Mouse (Mus musculus) neural tube, embryonic 12.5 days (tissue): ENCODE data around the gene Arl4a. TPM values are rescaled to one million over a fixed set of nuclear protein-coding genes. Genes with fewer than 3 reads are reported as not detected.

Experiments
- ATAC-seq: fragments of 200-750 bp; cut with Nextera tagmentation; 2 replicates; pipeline ENCODE4 v1.8.0; 2017; ENCODE audit warnings: low read depth, mild to moderate bottlenecking, moderate TSS enrichment, moderate library complexity; ENCODE audit not compliant: low FRiP score
- H3K27ac ChIP-seq: fragments of 300-500 bp; sonication (generic); 2 replicates; pipeline ENCODE4 v1.5.1; 2016
- H3K27me3 ChIP-seq: fragments of 300-500 bp; sonication (generic); replicated peaks from 2 replicates; pipeline ENCODE4 v1.6.1; 2016; ENCODE audit warnings: mild to moderate bottlenecking
- H3K36me3 ChIP-seq: fragments of 300-500 bp; sonication (generic); 2 replicates; pipeline ENCODE4 v1.6.1; 2016; ENCODE audit warnings: mild to moderate bottlenecking
- H3K4me1 ChIP-seq: fragments of 300-500 bp; sonication (generic); 2 replicates; pipeline ENCODE4 v1.6.1; 2016
- H3K4me2 ChIP-seq: fragments of 300-500 bp; sonication (generic); replicated peaks from 2 replicates; pipeline ENCODE4 v1.6.1; 2016; ENCODE audit warnings: mild to moderate bottlenecking
- H3K4me3 ChIP-seq: fragments of 300-500 bp; sonication (generic); 2 replicates; pipeline ENCODE4 v1.5.1; 2016
- H3K9ac ChIP-seq: fragments of 300-500 bp; sonication (generic); 2 replicates; pipeline ENCODE4 v1.6.1; 2016; ENCODE audit warnings: mild to moderate bottlenecking
- H3K9me3 ChIP-seq: fragments of 300-500 bp; sonication (generic); 2 replicates; pipeline ENCODE4 v1.6.1; 2016; ENCODE audit warnings: mild to moderate bottlenecking
- WGBS: fragments of 180-500 bp; shearing (Covaris S2); methylation state at CpG from one replicate; pipeline ENCODE4 v1.1.7; 2016; 5-methylcytosine and 5-hydroxymethylcytosine counted together
- polyA plus RNA-seq: library from polyadenylated mRNA; unstranded; fragments of >200 nt; fragmentation: Nextera tagmentation; extraction: Ambion mirVana; gene quantifications from 2 replicates; pipeline ENCODE4 v1.2.1, GENCODE M21; 2016

Arl4a gene
- polyA plus RNA-seq, 1 experiment from 2014 or later: 126 TPM

- ATAC-seq: no peak
- H3K36me3 ChIP-seq: no peaks in the 10 kb centered on the region
- no peak overlapping the region for H3K4me3 ChIP-seq
- H3K9me3 ChIP-seq: no peaks in the 10 kb centered on the region
- 82% methylated on average over 8 of the region's 8 CpGs for WGBS
- no peaks in the 10 kb centered on the region for H3K27me3 ChIP-seq
- H3K4me1 ChIP-seq: peaks cover 12% of the 10 kb centered on the region; the same call in 1 of the 2 replicates
- no peak overlapping the region for H3K9ac ChIP-seq
- no peak overlapping the region for H3K27ac ChIP-seq
- no peak overlapping the region for H3K4me2 ChIP-seq
These were observed 59.7 kb downstream of the Arl4a start for GRCm38 (mm10) chr12:39977996-39978590.

GRCm38 (mm10) chr12:39976426-39976825 is 61.4 kb downstream of the Arl4a start:
- WGBS: 91% methylated on average over 2 of the region's 2 CpGs
- Histone ChIP-seq H3K9me3 (no peaks in the 10 kb centered on the region), H3K27me3 (no peaks in the 10 kb centered on the region), H3K9ac (no peak overlapping the region), H3K4me2 (0 out of 2 replicates have a peak overlapping the region, but pooled peaks have one; percentile 25), H3K36me3 (no peaks in the 10 kb centered on the region), H3K4me1 (peaks cover 12% of the 10 kb centered on the region; the same call in 1 of the 2 replicates), H3K27ac (no peak overlapping the region), H3K4me3 (no peak overlapping the region)
- peak; percentile 34; the same call in 1 of the 2 replicates for ATAC-seq

GRCm38 (mm10) chr12:39975829-39976340 is 61.9 kb downstream of the Arl4a start:
- Histone ChIP-seq H3K4me2 (peak overlapping the region; percentile 25), H3K27me3 (no peaks in the 10 kb centered on the region), H3K9ac (0 out of 2 replicates have a peak overlapping the region, but pooled peaks have one; percentile 9), H3K36me3 (no peaks in the 10 kb centered on the region), H3K27ac (no peak overlapping the region), H3K4me3 (no peak overlapping the region), H3K9me3 (no peaks in the 10 kb centered on the region), H3K4me1 (peaks cover 12% of the 10 kb centered on the region; the same call in 1 of the 2 replicates)
- peak; percentile 73 for ATAC-seq
- WGBS: 19% methylated on average over 9 of the region's 9 CpGs

- Histone ChIP-seq H3K4me3 (no peak overlapping the region), H3K4me2 (peak overlapping the region; percentile 31; the same call in 1 of the 2 replicates), H3K36me3 (no peaks in the 10 kb centered on the region), H3K9me3 (no peaks in the 10 kb centered on the region), H3K4me1 (peaks cover 12% of the 10 kb centered on the region; the same call in 1 of the 2 replicates), H3K27ac (peak overlapping the region; percentile 53; the same call in 1 of the 2 replicates), H3K27me3 (no peaks in the 10 kb centered on the region), H3K9ac (no peak overlapping the region)
- 7% methylated on average over 4 of the region's 4 CpGs for WGBS
- ATAC-seq: peak; percentile 77
These were observed 62.7 kb downstream of the Arl4a start for GRCm38 (mm10) chr12:39974977-39975583.

- no peaks in the 10 kb centered on the region for H3K36me3 ChIP-seq
- H3K4me3 ChIP-seq: no peak overlapping the region
- peaks cover 12% of the 10 kb centered on the region; the same call in 1 of the 2 replicates for H3K4me1 ChIP-seq
- no peaks in the 10 kb centered on the region for H3K9me3 ChIP-seq
- no peak overlapping the region for H3K9ac ChIP-seq
- no peak for ATAC-seq
- no peak overlapping the region for H3K4me2 ChIP-seq
- WGBS: 63% methylated on average over 1 of the region's 1 CpGs
- no peaks in the 10 kb centered on the region for H3K27me3 ChIP-seq
- H3K27ac ChIP-seq: no peak overlapping the region
These were observed 63.6 kb downstream of the Arl4a start for GRCm38 (mm10) chr12:39974273-39974672.

GRCm38 (mm10) chr12:39969500-39969899 is 68.3 kb downstream of the Arl4a start:
- Histone ChIP-seq H3K36me3 (no peaks in the 10 kb centered on the region), H3K9ac (no peak overlapping the region), H3K27ac (no peak overlapping the region), H3K4me2 (no peak overlapping the region), H3K4me3 (no peak overlapping the region), H3K4me1 (peaks cover 4% of the 10 kb centered on the region; the same call in 1 of the 2 replicates), H3K9me3 (no peaks in the 10 kb centered on the region), H3K27me3 (no peaks in the 10 kb centered on the region)
- no peak for ATAC-seq

GRCm38 (mm10) chr12:39968109-39968508 is 69.7 kb downstream of the Arl4a start:
- no peak for ATAC-seq
- Histone ChIP-seq H3K27me3 (no peaks in the 10 kb centered on the region), H3K4me1 (no peaks in the 10 kb centered on the region), H3K36me3 (no peaks in the 10 kb centered on the region), H3K9ac (no peak overlapping the region), H3K27ac (no peak overlapping the region), H3K9me3 (no peaks in the 10 kb centered on the region), H3K4me3 (no peak overlapping the region), H3K4me2 (no peak overlapping the region)
- 92% methylated on average over 3 of the region's 3 CpGs for WGBS

GRCm38 (mm10) chr12:39959166-39959565 is 78.7 kb downstream of the Arl4a start:
- WGBS: 87% methylated on average over 8 of the region's 8 CpGs
- peaks cover 3% of the 10 kb centered on the region; the same call in 1 of the 2 replicates for H3K4me1 ChIP-seq
- H3K9ac ChIP-seq: no peak overlapping the region
- no peaks in the 10 kb centered on the region for H3K27me3 ChIP-seq
- H3K9me3 ChIP-seq: no peaks in the 10 kb centered on the region
- no peak overlapping the region for H3K4me2 ChIP-seq
- H3K4me3 ChIP-seq: no peak overlapping the region
- H3K36me3 ChIP-seq: no peaks in the 10 kb centered on the region
- H3K27ac ChIP-seq: no peak overlapping the region
- ATAC-seq: no peak

- H3K9me3 ChIP-seq: no peaks in the 10 kb centered on the region
- peak; percentile 79 for ATAC-seq
- 59% methylated on average over 8 of the region's 8 CpGs for WGBS
- H3K4me2 ChIP-seq: no peak overlapping the region
- H3K27ac ChIP-seq: no peak overlapping the region
- H3K4me3 ChIP-seq: no peak overlapping the region
- no peaks in the 10 kb centered on the region for H3K36me3 ChIP-seq
- peaks cover 3% of the 10 kb centered on the region; the same call in 1 of the 2 replicates for H3K4me1 ChIP-seq
- no peak overlapping the region for H3K9ac ChIP-seq
- H3K27me3 ChIP-seq: no peaks in the 10 kb centered on the region
These were observed 79.7 kb downstream of the Arl4a start for GRCm38 (mm10) chr12:39957931-39958671.

- H3K9me3 ChIP-seq: no peaks in the 10 kb centered on the region
- H3K4me2 ChIP-seq: peak overlapping the region; percentile 44
- peaks cover 3% of the 10 kb centered on the region; the same call in 1 of the 2 replicates for H3K4me1 ChIP-seq
- H3K27me3 ChIP-seq: no peaks in the 10 kb centered on the region
- H3K36me3 ChIP-seq: no peaks in the 10 kb centered on the region
- 20% methylated on average over 15 of the region's 15 CpGs for WGBS
- H3K9ac ChIP-seq: no peak overlapping the region
- no peak overlapping the region for H3K27ac ChIP-seq
- no peak overlapping the region for H3K4me3 ChIP-seq
- ATAC-seq: peak; percentile 97
These were observed 81.4 kb downstream of the Arl4a start for GRCm38 (mm10) chr12:39956396-39956795.
